In the genomic region with DNA sequence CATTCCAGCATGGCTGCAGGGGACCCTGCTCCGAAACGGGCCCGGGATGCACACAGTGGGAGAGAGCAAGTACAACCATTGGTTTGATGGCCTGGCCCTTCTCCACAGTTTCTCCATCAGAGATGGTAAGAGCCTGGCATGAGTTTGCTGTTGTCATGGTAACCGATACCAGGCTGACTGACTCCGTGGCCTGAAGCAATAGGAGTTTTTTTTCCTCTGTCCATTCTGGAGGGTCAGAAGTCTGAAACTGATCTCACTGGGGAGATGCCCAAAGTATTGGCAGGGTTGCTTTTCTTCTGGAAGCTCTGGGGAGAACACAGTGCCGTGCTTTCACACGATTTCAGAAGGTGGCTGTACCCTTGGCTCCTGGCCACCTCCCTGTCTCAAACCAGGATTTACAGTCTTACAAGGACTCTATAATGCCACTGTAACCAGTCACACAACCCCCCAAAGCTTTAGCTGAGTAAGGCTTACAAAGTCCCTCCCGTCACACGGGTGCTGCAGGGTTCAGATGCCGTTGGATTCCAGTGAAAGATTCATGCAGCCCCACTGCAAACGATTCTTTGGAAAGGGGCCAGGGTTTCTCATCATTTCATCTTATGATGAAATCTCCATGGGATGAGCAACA, we compare ENCODE assay signal across 9 mouse cellular contexts. TPM values are rescaled to one million over a fixed set of nuclear protein-coding genes. Genes with fewer than 3 reads are reported as not detected.
DNase-seq lines count a peak whose midpoint lies in the region; ATAC-seq lines count a peak whose summit lies in the region.
"Had no signal": no experiment of that assay in that cellular context is flagged by ENCODE, and none has a peak within 500 bp of the region (broad histone marks: within the 10 kb centered on the region; RNA-seq: fewer than 3 reads in every experiment).

No protein-coding gene starts in this region.

- DNase-seq in kidney, postnatal 10 days, result no peak
- DNase-seq in adipocyte (ENCODE audit: low spot score), result peak; percentile 87
- peak; percentile 30 for DNase-seq in embryonic facial prominence, embryonic 11.5 days (ENCODE audit: low spot score)
- no peak for DNase-seq in left cerebral cortex, postnatal 10 days (ENCODE audit: extremely low spot score in 1 of 2, low spot score in 2 of 2)
- DNase-seq in kidney, postnatal 36 days, result no peak
- DNase-seq in left cerebral cortex, adult 11 months (ENCODE audit: low spot score), result no peak

- H3K36me3 ChIP-seq in kidney, embryonic 16.5 days (ENCODE audit: insufficient read depth, low read length), result no peaks in the 10 kb centered on the region
- H3K36me3 ChIP-seq in embryonic facial prominence, embryonic 11.5 days (replicated peaks; ENCODE audit: control insufficient read depth, insufficient read depth, low read depth, low read length), result no peaks in the 10 kb centered on the region
- H3K36me3 ChIP-seq in midbrain, embryonic 13.5 days, result no peaks in the 10 kb centered on the region
- H3K36me3 ChIP-seq: midbrain, embryonic 12.5 days had no signal

- H3K4me2 ChIP-seq in kidney, embryonic 16.5 days (replicated peaks; ENCODE audit: low read depth, low read length), result peak overlapping the region; percentile 20; the same call in 1 of the 2 replicates
- H3K4me2 ChIP-seq in embryonic facial prominence, embryonic 11.5 days (ENCODE audit: low read depth, low read length), result no peak overlapping the region
- no peak overlapping the region for H3K4me2 ChIP-seq in midbrain, embryonic 13.5 days (replicated peaks)
- H3K4me2 ChIP-seq: midbrain, embryonic 12.5 days had no signal

- 32% methylated on average over 11 of the region's 11 CpGs for WGBS in kidney, embryonic 16.5 days
- WGBS in embryonic facial prominence, embryonic 11.5 days, result 59% methylated on average over 11 of the region's 11 CpGs
- whole genome bisulfite sequencing in midbrain, embryonic 13.5 days, result 47% methylated on average over 11 of the region's 11 CpGs

- no peak overlapping the region for H3K9ac ChIP-seq in kidney, embryonic 16.5 days (replicated peaks; ENCODE audit: low read length)
- no peak overlapping the region for H3K9ac ChIP-seq in embryonic facial prominence, embryonic 11.5 days (replicated peaks; ENCODE audit: low read length)
- no peak overlapping the region for H3K9ac ChIP-seq in midbrain, embryonic 13.5 days (replicated peaks)
- H3K9ac ChIP-seq: midbrain, embryonic 12.5 days had no signal

- H3K4me3 ChIP-seq in kidney, embryonic 16.5 days (ENCODE audit: low read length), result no peak overlapping the region
- no peak overlapping the region for H3K4me3 ChIP-seq in embryonic facial prominence, embryonic 11.5 days (ENCODE audit: low read depth, low read length)
- H3K4me3 ChIP-seq in midbrain, embryonic 13.5 days (replicated peaks), result no peak overlapping the region
- H3K4me3 ChIP-seq: midbrain, embryonic 12.5 days had no signal

- peaks cover 9% of the 10 kb centered on the region; the same call in 1 of the 2 replicates for H3K4me1 ChIP-seq in kidney, embryonic 16.5 days (ENCODE audit: insufficient read depth, low read length)
- H3K4me1 ChIP-seq in embryonic facial prominence, embryonic 11.5 days (ENCODE audit: control insufficient read depth, insufficient read depth, low read length), result no peaks in the 10 kb centered on the region; the same call in 1 of the 2 replicates
- peaks cover 9% of the 10 kb centered on the region for H3K4me1 ChIP-seq in midbrain, embryonic 13.5 days (replicated peaks)

- no peak for ATAC-seq in kidney, embryonic 16.5 days (ENCODE audit: low FRiP score, low TSS enrichment)
- ATAC-seq in embryonic facial prominence, embryonic 11.5 days (replicated peaks; ENCODE audit: insufficient number of reproducible peaks, low FRiP score, low TSS enrichment, low read depth), result no peak
- peak; percentile 79; the same call in 1 of the 2 replicates for ATAC-seq in midbrain, embryonic 13.5 days

- 0 out of 2 replicates have a peak, but pooled peaks cover 4% of the 10 kb centered on the region for H3K9me3 ChIP-seq in kidney, embryonic 16.5 days (ENCODE audit: low read length)
- no peaks in the 10 kb centered on the region for H3K9me3 ChIP-seq in embryonic facial prominence, embryonic 11.5 days (replicated peaks; ENCODE audit: control insufficient read depth, low read length)
- H3K9me3 ChIP-seq in midbrain, embryonic 13.5 days, result peaks cover 7% of the 10 kb centered on the region; the same call in 1 of the 2 replicates
- H3K9me3 ChIP-seq: midbrain, embryonic 12.5 days had no signal

- intact Hi-C loops in left cerebral cortex, postnatal 10 days (cut with DNase I), result no loop called here

- H3K27me3 ChIP-seq in kidney, embryonic 16.5 days (ENCODE audit: insufficient read depth, low read length), result no peaks in the 10 kb centered on the region
- H3K27me3 ChIP-seq in embryonic facial prominence, embryonic 11.5 days (ENCODE audit: control insufficient read depth, insufficient read depth, low read length), result no peaks in the 10 kb centered on the region
- no peaks in the 10 kb centered on the region for H3K27me3 ChIP-seq in midbrain, embryonic 13.5 days
- H3K27me3 ChIP-seq: midbrain, embryonic 12.5 days had no signal

- H3K27ac ChIP-seq in kidney, embryonic 16.5 days (ENCODE audit: low read length), result no peak overlapping the region
- no peak overlapping the region for H3K27ac ChIP-seq in embryonic facial prominence, embryonic 11.5 days (replicated peaks; ENCODE audit: low read depth, low read length)
- no peak overlapping the region for H3K27ac ChIP-seq in midbrain, embryonic 13.5 days
- H3K27ac ChIP-seq: midbrain, embryonic 12.5 days had no signal

RNA-seq across cellular contexts. Expression of gene Bco1, which starts 2.0 kb away (rescaled TPM):
- 0.45 and 0.62 TPM in 2 replicates for polyA plus RNA-seq in kidney, embryonic 16.5 days (2015; fragmentation: Nextera tagmentation; extraction: Ambion mirVana)
- polyA plus RNA-seq in embryonic facial prominence, embryonic 11.5 days (2014; fragmentation: Nextera tagmentation; extraction: Ambion mirVana), result 0.11 TPM in 1 of 2 replicates, not detected in the other
- 0.08 and 0.13 TPM in 2 replicates for polyA plus RNA-seq in midbrain, embryonic 13.5 days (2015; fragmentation: Nextera tagmentation; extraction: Ambion mirVana)
- not detected for total RNA-seq in left cerebral cortex, postnatal 10 days (2021)

RNA-seq across cellular contexts. Expression of gene Pkd1l2, which starts 15.4 kb away (rescaled TPM):
- polyA plus RNA-seq in kidney, embryonic 16.5 days (2015; fragmentation: Nextera tagmentation; extraction: Ambion mirVana), result 0.04 and 0.14 TPM in 2 replicates
- 0.03 TPM in 1 of 2 replicates, not detected in the other for polyA plus RNA-seq in embryonic facial prominence, embryonic 11.5 days (2014; fragmentation: Nextera tagmentation; extraction: Ambion mirVana)
- not detected in 2 replicates for polyA plus RNA-seq in midbrain, embryonic 13.5 days (2015; fragmentation: Nextera tagmentation; extraction: Ambion mirVana)
- not detected for total RNA-seq in left cerebral cortex, postnatal 10 days (2021)
- polyA plus RNA-seq: midbrain, embryonic 12.5 days had no signal

Comparison
In these comparisons a context has a peak if more than half of its experiments do, and no peak if none do; other contexts are left out.
1. DNase-seq: peak in adipocyte (single experiment) and embryonic facial prominence, embryonic 11.5 days (single experiment); none in kidney, postnatal 10 days (single experiment), left cerebral cortex, postnatal 10 days (0 of 2), kidney, postnatal 36 days (0 of 2) and left cerebral cortex, adult 11 months (single experiment).